Mouse (Mus musculus) heart, embryonic 14.5 days (tissue): ENCODE results near the gene Cdc123. TPM values are rescaled to one million over a fixed set of nuclear protein-coding genes. Genes with fewer than 3 reads are reported as not detected.

Experiments used
- ATAC-seq: fragments of 200-750 bp; cut with Nextera tagmentation; 2 replicates; pipeline ENCODE4 v1.8.0; 2017; ENCODE audit warnings: low read depth, moderate TSS enrichment; ENCODE audit not compliant: insufficient number of reproducible peaks, insufficient read depth, low FRiP score
- H3K27ac ChIP-seq, 2 experiments: fragments of 200-500 bp in 1 of 2; fragments of 300-500 bp in 1 of 2; sonication (generic) in 1 of 2; replicated peaks in 1 of 2; 2 replicates each; pipeline ENCODE4 v1.5.1; 2012 to 2014; ENCODE audit warnings: low read depth in 2 of 2, low read length in 2 of 2, control low read depth in 1 of 2, mild to moderate bottlenecking in 1 of 2, mixed read lengths in 1 of 2; ENCODE audit not compliant: control insufficient read depth in 1 of 2, insufficient read depth in 1 of 2
- H3K27me3 ChIP-seq: fragments of 300-500 bp; sonication (generic); 2 replicates; pipeline ENCODE4 v1.6.1; 2014; ENCODE audit warnings: mild to moderate bottlenecking, low read length, control low read depth; ENCODE audit not compliant: control insufficient read depth, insufficient read depth
- H3K36me3 ChIP-seq: fragments of 300-500 bp; sonication (generic); 2 replicates; pipeline ENCODE4 v1.6.1; 2014; ENCODE audit warnings: mild to moderate bottlenecking, control low read depth, low read length, mixed read lengths; ENCODE audit not compliant: control insufficient read depth, insufficient read depth
- H3K4me1 ChIP-seq, 2 experiments: fragments of 200-500 bp in 1 of 2; fragments of 300-500 bp in 1 of 2; sonication (generic) in 1 of 2; 2 replicates each; pipeline ENCODE4 v1.6.1; 2012 to 2014; ENCODE audit warnings: low read length in 2 of 2, control low read depth in 1 of 2, mixed read lengths in 1 of 2; ENCODE audit not compliant: control insufficient read depth in 2 of 2, insufficient read depth in 2 of 2
- H3K4me2 ChIP-seq: fragments of 300-500 bp; sonication (generic); 2 replicates; pipeline ENCODE4 v1.6.1; 2014; ENCODE audit warnings: mild to moderate bottlenecking, low read length
- H3K4me3 ChIP-seq, 2 experiments: fragments of 200-500 bp in 1 of 2; fragments of 300-500 bp in 1 of 2; sonication (generic) in 1 of 2; 2 replicates each; pipeline ENCODE4 v1.5.1; 2012 to 2014; ENCODE audit warnings: low read length in 2 of 2, mild to moderate bottlenecking in 2 of 2, control low read depth in 1 of 2, low read depth in 1 of 2, moderate library complexity in 1 of 2; ENCODE audit not compliant: control insufficient read depth in 1 of 2, insufficient read depth in 1 of 2
- H3K9ac ChIP-seq: fragments of 300-500 bp; sonication (generic); 2 replicates; pipeline ENCODE4 v1.6.1; 2014; ENCODE audit warnings: mild to moderate bottlenecking, low read length
- H3K9me3 ChIP-seq: fragments of 300-500 bp; sonication (generic); 2 replicates; pipeline ENCODE4 v1.6.1; 2016; ENCODE audit warnings: low read length, control low read depth; ENCODE audit not compliant: control insufficient read depth
- WGBS: fragments of 180-500 bp; shearing (Covaris S2); extraction: QIAGEN DNeasy Blood & Tissue Kit; methylation state at CpG from one replicate; pipeline ENCODE4 v1.1.7; 2014; 5-methylcytosine and 5-hydroxymethylcytosine counted together
- polyA plus RNA-seq: library from polyadenylated mRNA; unstranded; fragments of >200 nt; fragmentation: Nextera tagmentation; extraction: Ambion mirVana; gene quantifications from 2 replicates; pipeline ENCODE4 v1.2.1, GENCODE M21; 2014

Cdc123 gene
- 175 and 189 TPM in 2 replicates for polyA plus RNA-seq

- Histone ChIP-seq H3K4me3 (peak within 1 kb of the TSS; percentile 82 to 89), H3K27me3 (no peaks in the 10 kb centered on the region), H3K9ac (peak within 1 kb of the TSS; percentile 91), H3K4me2 (peak within 1 kb of the TSS; percentile 72), H3K36me3 (peaks cover 31% of the 10 kb centered on the region), H3K4me1 (peaks cover 0 to 14% of the 10 kb centered on the region in 2 experiments; a peak in 2 of 4 replicates), H3K27ac (peak within 1 kb of the TSS; percentile 90 to 91), H3K9me3 (no peaks in the 10 kb centered on the region)
- WGBS = under 1% methylated on average over 53 of the region's 53 CpGs
- peak; percentile 88 for ATAC-seq
These were observed at the start of gene Cdc123, which contains the start of gene Nudt5 for GRCm38 (mm10) chr2:5844873-5845631. Gene Cdc123 (minus strand): TSS chr2:5845164. Gene Nudt5 (plus strand): TSS chr2:5845019.

- 49% methylated on average over 11 of the region's 11 CpGs for WGBS
- ATAC-seq = no peak
- no peaks in the 10 kb centered on the region for H3K27me3 ChIP-seq
- peak overlapping the region; percentile 21 to 86; a peak in 3 of 4 replicates for H3K4me3 ChIP-seq
- H3K4me1 ChIP-seq = peaks cover 2 to 8% of the 10 kb centered on the region in 2 experiments; a peak in 3 of 4 replicates
- peak overlapping the region; percentile 75 for H3K4me2 ChIP-seq
- peak overlapping the region in 1 of 2 experiments; percentile 88; a peak in 1 of 4 replicates for H3K27ac ChIP-seq
- no peaks in the 10 kb centered on the region for H3K9me3 ChIP-seq
- H3K9ac ChIP-seq = peak overlapping the region; percentile 95
- H3K36me3 ChIP-seq = peaks cover 30% of the 10 kb centered on the region
These were observed 49.3 kb upstream of the Cdc123 start for GRCm38 (mm10) chr2:5894296-5894695.

- Histone ChIP-seq H3K4me2 (no peak overlapping the region), H3K27me3 (no peaks in the 10 kb centered on the region), H3K4me1 (peaks cover 2 to 7% of the 10 kb centered on the region in 2 experiments; a peak in 3 of 4 replicates), H3K4me3 (no peak overlapping the region), H3K9me3 (no peaks in the 10 kb centered on the region), H3K9ac (no peak overlapping the region), H3K36me3 (peaks cover 70% of the 10 kb centered on the region), H3K27ac (no peak overlapping the region)
- 77% methylated on average over 2 of the region's 2 CpGs for WGBS
- no peak for ATAC-seq
These were observed 44.4 kb upstream of the Cdc123 start for GRCm38 (mm10) chr2:5889412-5889811.

GRCm38 (mm10) chr2:5888865-5889264 is 43.9 kb upstream of the Cdc123 start:
- H3K9me3 ChIP-seq = no peaks in the 10 kb centered on the region
- peaks cover 0 to 4% of the 10 kb centered on the region in 2 experiments; a peak in 1 of 4 replicates for H3K4me1 ChIP-seq
- no peak for ATAC-seq
- H3K4me3 ChIP-seq = no peak overlapping the region
- H3K4me2 ChIP-seq = no peak overlapping the region
- peaks cover 73% of the 10 kb centered on the region for H3K36me3 ChIP-seq
- no peak overlapping the region for H3K27ac ChIP-seq
- no peaks in the 10 kb centered on the region for H3K27me3 ChIP-seq
- WGBS = 64% methylated on average over 5 of the region's 5 CpGs
- no peak overlapping the region for H3K9ac ChIP-seq

GRCm38 (mm10) chr2:5877446-5877845 is 32.5 kb upstream of the Cdc123 start:
- Histone ChIP-seq H3K27ac (no peak overlapping the region), H3K4me2 (no peak overlapping the region), H3K36me3 (peaks cover 89% of the 10 kb centered on the region), H3K9me3 (no peaks in the 10 kb centered on the region), H3K4me1 (no peaks in the 10 kb centered on the region), H3K4me3 (no peak overlapping the region), H3K9ac (no peak overlapping the region), H3K27me3 (no peaks in the 10 kb centered on the region)
- ATAC-seq = no peak
- 82% methylated on average over 3 of the region's 3 CpGs for WGBS

GRCm38 (mm10) chr2:5869746-5870145 is 24.8 kb upstream of the Cdc123 start:
- ATAC-seq = no peak
- Histone ChIP-seq H3K9ac (no peak overlapping the region), H3K27me3 (no peaks in the 10 kb centered on the region), H3K27ac (no peak overlapping the region), H3K4me2 (no peak overlapping the region), H3K4me1 (no peaks in the 10 kb centered on the region), H3K36me3 (peaks cover 79% of the 10 kb centered on the region), H3K4me3 (no peak overlapping the region), H3K9me3 (no peaks in the 10 kb centered on the region)
- WGBS = 89% methylated on average over 5 of the region's 5 CpGs

GRCm38 (mm10) chr2:5867681-5868080 is 22.7 kb upstream of the Cdc123 start:
- H3K4me1 ChIP-seq = no peaks in the 10 kb centered on the region
- WGBS = 81% methylated on average over 2 of the region's 2 CpGs
- no peaks in the 10 kb centered on the region for H3K9me3 ChIP-seq
- H3K9ac ChIP-seq = no peak overlapping the region
- no peak for ATAC-seq
- no peak overlapping the region for H3K4me3 ChIP-seq
- H3K27ac ChIP-seq = no peak overlapping the region
- H3K4me2 ChIP-seq = no peak overlapping the region
- no peaks in the 10 kb centered on the region for H3K27me3 ChIP-seq
- H3K36me3 ChIP-seq = peaks cover 77% of the 10 kb centered on the region
